ENCODE assay signal across 13 mouse cellular contexts in the genomic region with DNA sequence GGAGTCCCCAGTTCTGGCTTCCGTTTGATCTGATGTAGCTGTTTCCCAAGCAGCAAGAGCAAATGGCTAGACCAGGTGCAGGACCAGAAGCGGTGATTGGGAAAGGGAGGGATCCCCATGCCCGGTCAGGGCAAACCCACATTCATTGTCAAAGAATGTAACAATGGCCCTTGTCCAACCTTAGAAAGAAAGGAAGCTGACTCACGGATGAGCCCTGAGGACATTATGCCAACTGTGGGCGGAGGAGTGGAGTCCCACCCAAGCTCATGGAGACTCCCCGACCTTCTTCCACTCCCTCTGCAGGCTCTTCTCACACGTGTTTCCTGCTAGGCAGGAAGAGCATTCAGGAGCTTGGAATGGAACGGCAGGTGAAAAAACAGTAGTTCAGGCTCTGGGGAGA. TPM values are rescaled to one million over a fixed set of nuclear protein-coding genes. Genes with fewer than 3 reads are reported as not detected.
A peak's percentile ranks its signal among the peaks of the same experiment; 100 is the strongest.
DNase-seq lines count a peak whose midpoint lies in the region; ATAC-seq lines count a peak whose summit lies in the region.
"Had no signal": no experiment of that assay in that cellular context is flagged by ENCODE, and none has a peak within 500 bp of the region (broad histone marks: within the 10 kb centered on the region; RNA-seq: fewer than 3 reads in every experiment).

No protein-coding gene starts in this region.

- DNase-seq in heart, adult 11 months, result peak; percentile 99
- DNase-seq in heart, embryonic 10.5 days (ENCODE audit: low spot score), result no peak
- DNase-seq in adrenal gland, postnatal 10 days, result peak; percentile 54
- DNase-seq in lung, postnatal 10 days, result peak; percentile 83
- DNase-seq in hindbrain, embryonic 10.5 days (ENCODE audit: low spot score), result no peak
- DNase-seq in right cerebral cortex, postnatal 36 days (ENCODE audit: low spot score in 2 of 2), result no peak
- DNase-seq in spleen, postnatal 36 days (ENCODE audit: low spot score in 2 of 2), result no peak
- DNase-seq: midbrain, embryonic 14.5 days had no signal

- no peak overlapping the region for H3K27ac ChIP-seq in heart, embryonic 10.5 days
- peak overlapping the region; percentile 46 for H3K27ac ChIP-seq in heart, embryonic 16.5 days (ENCODE audit: low read length)
- H3K27ac ChIP-seq in hindbrain, embryonic 10.5 days, result no peak overlapping the region

- H3K4me2 ChIP-seq in heart, embryonic 16.5 days (ENCODE audit: low read depth, low read length), result no peak overlapping the region
- H3K4me2 ChIP-seq: limb, embryonic 15.5 days had no signal

- 67% methylated on average over 8 of the region's 8 CpGs for WGBS in heart, embryonic 10.5 days
- WGBS in heart, embryonic 16.5 days, result 52% methylated on average over 8 of the region's 8 CpGs
- WGBS in hindbrain, embryonic 10.5 days, result 76% methylated on average over 8 of the region's 8 CpGs

- H3K4me1 ChIP-seq in heart, embryonic 10.5 days, result peaks cover 13% of the 10 kb centered on the region; the same call in 1 of the 2 replicates
- peaks cover 8% of the 10 kb centered on the region; the same call in 1 of the 2 replicates for H3K4me1 ChIP-seq in heart, embryonic 16.5 days (ENCODE audit: control insufficient read depth, insufficient read depth, low read length)
- no peaks in the 10 kb centered on the region for H3K4me1 ChIP-seq in hindbrain, embryonic 10.5 days (replicated peaks)

- H3K9me3 ChIP-seq in heart, embryonic 10.5 days, result no peaks in the 10 kb centered on the region
- H3K9me3 ChIP-seq in heart, embryonic 16.5 days (replicated peaks; ENCODE audit: control insufficient read depth, low read length), result peaks cover 3% of the 10 kb centered on the region
- H3K9me3 ChIP-seq in hindbrain, embryonic 10.5 days, result no peaks in the 10 kb centered on the region
- H3K9me3 ChIP-seq: limb, embryonic 15.5 days had no signal

- peaks cover 7% of the 10 kb centered on the region; the same call in 1 of the 2 replicates for H3K36me3 ChIP-seq in heart, embryonic 10.5 days
- H3K36me3 ChIP-seq in heart, embryonic 16.5 days (ENCODE audit: control insufficient read depth, insufficient read depth), result no peaks in the 10 kb centered on the region
- H3K36me3 ChIP-seq in hindbrain, embryonic 10.5 days, result no peaks in the 10 kb centered on the region
- H3K36me3 ChIP-seq: limb, embryonic 15.5 days had no signal

- no peak overlapping the region for H3K4me3 ChIP-seq in heart, embryonic 10.5 days
- no peak overlapping the region for H3K4me3 ChIP-seq in heart, embryonic 16.5 days (ENCODE audit: low read length)
- H3K4me3 ChIP-seq in hindbrain, embryonic 10.5 days, result no peak overlapping the region
- H3K4me3 ChIP-seq: limb, embryonic 15.5 days had no signal

- no peak overlapping the region for H3K9ac ChIP-seq in heart, embryonic 16.5 days (ENCODE audit: low read length)
- H3K9ac ChIP-seq: limb, embryonic 15.5 days had no signal

- ATAC-seq in heart, embryonic 16.5 days (replicated peaks; ENCODE audit: extremely low read depth, insufficient read depth, low FRiP score), result peak; percentile 54

- H3K27me3 ChIP-seq in heart, embryonic 10.5 days (ENCODE audit: insufficient read depth, poor library complexity, severe bottlenecking), result no peaks in the 10 kb centered on the region
- H3K27me3 ChIP-seq in heart, embryonic 16.5 days (ENCODE audit: control insufficient read depth, insufficient read depth, low read length), result no peaks in the 10 kb centered on the region
- H3K27me3 ChIP-seq in hindbrain, embryonic 10.5 days (ENCODE audit: insufficient read depth, poor library complexity, severe bottlenecking), result no peaks in the 10 kb centered on the region
- H3K27me3 ChIP-seq: limb, embryonic 15.5 days had no signal

RNA-seq across cellular contexts. Expression of gene Pigt, which starts 16.1 kb away (rescaled TPM):
- 51.0 and 59.1 TPM in 2 replicates for polyA plus RNA-seq in heart, embryonic 10.5 days (2016; fragmentation: Nextera tagmentation; extraction: Ambion mirVana)
- total RNA-seq in adrenal gland, postnatal 10 days (2021), result 10 to 100 TPM; 87.4 to 93.0 TPM
- polyA plus RNA-seq in heart, embryonic 16.5 days (2015; fragmentation: Nextera tagmentation; extraction: Ambion mirVana), result 45.3 and 46.2 TPM in 2 replicates
- polyA plus RNA-seq in hindbrain, embryonic 10.5 days (2016; fragmentation: Nextera tagmentation; extraction: Ambion mirVana), result 39.7 and 48.8 TPM in 2 replicates

RNA-seq across cellular contexts. Expression of gene Dbndd2, which starts 27.5 kb away (rescaled TPM):
- 7.4 and 16.5 TPM in 2 replicates for polyA plus RNA-seq in heart, embryonic 10.5 days (2016; fragmentation: Nextera tagmentation; extraction: Ambion mirVana)
- total RNA-seq in adrenal gland, postnatal 10 days (2021), result 10 to 100 TPM; 13.1 to 20.5 TPM
- polyA plus RNA-seq in heart, embryonic 16.5 days (2015; fragmentation: Nextera tagmentation; extraction: Ambion mirVana), result 10.6 and 16.4 TPM in 2 replicates
- polyA plus RNA-seq in hindbrain, embryonic 10.5 days (2016; fragmentation: Nextera tagmentation; extraction: Ambion mirVana), result 1.9 and 3.3 TPM in 2 replicates

RNA-seq across cellular contexts. Expression of gene Trp53tg5, which starts 39.9 kb away (rescaled TPM):
- not detected in 2 replicates for polyA plus RNA-seq in heart, embryonic 10.5 days (2016; fragmentation: Nextera tagmentation; extraction: Ambion mirVana)
- not detected for total RNA-seq in adrenal gland, postnatal 10 days (2021)
- polyA plus RNA-seq in heart, embryonic 16.5 days (2015; fragmentation: Nextera tagmentation; extraction: Ambion mirVana), result not detected in 2 replicates
- not detected in 2 replicates for polyA plus RNA-seq in hindbrain, embryonic 10.5 days (2016; fragmentation: Nextera tagmentation; extraction: Ambion mirVana)
- total RNA-seq: CH12.LX; layer of hippocampus, adult 18-20 months had no signal
- polyA plus RNA-seq: cortical plate, adult 2 months; limb, embryonic 15.5 days; midbrain, embryonic 14.5 days had no signal

RNA-seq across cellular contexts. Expression of gene Wfdc2, which starts 48.8 kb away (rescaled TPM):
- polyA plus RNA-seq in heart, embryonic 10.5 days (2016; fragmentation: Nextera tagmentation; extraction: Ambion mirVana), result 11.1 and 28.0 TPM in 2 replicates
- total RNA-seq in adrenal gland, postnatal 10 days (2021), result 1 to 10 TPM; 1.9 to 2.9 TPM
- 21.3 and 50.0 TPM in 2 replicates for polyA plus RNA-seq in heart, embryonic 16.5 days (2015; fragmentation: Nextera tagmentation; extraction: Ambion mirVana)
- 27.6 and 64.4 TPM in 2 replicates for polyA plus RNA-seq in hindbrain, embryonic 10.5 days (2016; fragmentation: Nextera tagmentation; extraction: Ambion mirVana)
- total RNA-seq: CH12.LX had no signal

RNA-seq across cellular contexts. Expression of gene Gm20458, which starts 52.6 kb away (rescaled TPM):
- polyA plus RNA-seq in heart, embryonic 10.5 days (2016; fragmentation: Nextera tagmentation; extraction: Ambion mirVana), result 10.3 and 11.7 TPM in 2 replicates
- total RNA-seq in adrenal gland, postnatal 10 days (2021), result 1 to 10 TPM; 2.5 to 4.8 TPM
- 11.6 and 12.1 TPM in 2 replicates for polyA plus RNA-seq in heart, embryonic 16.5 days (2015; fragmentation: Nextera tagmentation; extraction: Ambion mirVana)
- 4.4 and 4.5 TPM in 2 replicates for polyA plus RNA-seq in hindbrain, embryonic 10.5 days (2016; fragmentation: Nextera tagmentation; extraction: Ambion mirVana)

Comparison
In these comparisons a context has a peak if more than half of its experiments do, and no peak if none do; other contexts are left out.
1. DNase-seq: peak in heart, adult 11 months (single experiment), adrenal gland, postnatal 10 days (single experiment) and lung, postnatal 10 days (single experiment); none in heart, embryonic 10.5 days (single experiment), hindbrain, embryonic 10.5 days (single experiment), right cerebral cortex, postnatal 36 days (0 of 2) and spleen, postnatal 36 days (0 of 2).